9 mouse cellular contexts compared by ENCODE assay signal in the genomic region with DNA sequence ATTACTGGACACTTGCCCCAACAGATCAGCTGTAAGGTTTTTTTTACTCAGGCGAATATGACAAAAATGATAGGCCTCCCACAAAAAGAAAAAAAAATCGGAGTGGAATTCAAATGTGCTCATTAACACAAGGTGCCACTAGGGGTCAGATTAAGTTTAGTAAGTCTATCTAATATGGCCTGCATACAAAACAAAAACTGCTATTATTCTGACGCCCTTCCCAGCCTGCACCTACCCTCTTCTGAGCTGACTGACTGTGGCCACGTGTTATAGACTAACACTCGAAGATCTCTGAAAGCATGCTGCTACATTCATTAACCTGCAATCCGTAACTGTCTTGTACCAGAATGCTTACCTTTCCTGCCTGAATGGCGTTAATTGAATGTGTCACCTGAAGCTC.
DNase-seq lines count a peak whose midpoint lies in the region; ATAC-seq and TF ChIP-seq lines count a peak whose summit lies in the region.
"Had no signal": no experiment of that assay in that cellular context is flagged by ENCODE, and none has a peak within 500 bp of the region (broad histone marks: within the 10 kb centered on the region; RNA-seq: fewer than 3 reads in every experiment).

No protein-coding gene starts in this region.

- no peaks in the 10 kb centered on the region for H3K36me3 ChIP-seq in liver, postnatal 0 days (replicated peaks; ENCODE audit: insufficient read depth, low read length)
- H3K36me3 ChIP-seq in liver, embryonic 12.5 days: no peaks in the 10 kb centered on the region
- H3K36me3 ChIP-seq in hindbrain, embryonic 13.5 days: no peaks in the 10 kb centered on the region
- no peaks in the 10 kb centered on the region for H3K36me3 ChIP-seq in neural tube, embryonic 13.5 days
- H3K36me3 ChIP-seq: embryonic facial prominence, embryonic 15.5 days; limb, embryonic 15.5 days had no signal

- DNase-seq in liver, postnatal 0 days: no peak
- peak; percentile 34 for DNase-seq in Muller cell, postnatal 12 days (ENCODE audit: inconsistent ontology term)
- DNase-seq in right cerebral cortex, postnatal 4 days: no peak
- no peak for DNase-seq in urinary bladder, postnatal 25 days (ENCODE audit: low spot score)

- H3K27me3 ChIP-seq in liver, postnatal 0 days (ENCODE audit: insufficient read depth, low read length): no peaks in the 10 kb centered on the region
- no peaks in the 10 kb centered on the region for H3K27me3 ChIP-seq in liver, embryonic 12.5 days (replicated peaks)
- H3K27me3 ChIP-seq in hindbrain, embryonic 13.5 days: 0 out of 2 replicates have a peak, but pooled peaks cover 8% of the 10 kb centered on the region
- no peaks in the 10 kb centered on the region for H3K27me3 ChIP-seq in neural tube, embryonic 13.5 days
- H3K27me3 ChIP-seq: embryonic facial prominence, embryonic 15.5 days had no signal

- peak; percentile 38 for TF ChIP-seq CTCF in liver, postnatal 0 days (IDR thresholded peaks at IDR 0.05; ENCODE audit: low read depth)

- TF ChIP-seq EP300 in liver, postnatal 0 days (IDR thresholded peaks at IDR 0.05; ENCODE audit: low read depth): no peak

- no peak overlapping the region for H3K4me2 ChIP-seq in liver, postnatal 0 days (ENCODE audit: low read depth, low read length)
- H3K4me2 ChIP-seq in liver, embryonic 12.5 days: no peak overlapping the region
- peak overlapping the region; percentile 3; the same call in 1 of the 2 replicates for H3K4me2 ChIP-seq in hindbrain, embryonic 13.5 days
- H3K4me2 ChIP-seq in neural tube, embryonic 13.5 days: peak overlapping the region; percentile 24; the same call in 1 of the 2 replicates
- H3K4me2 ChIP-seq: embryonic facial prominence, embryonic 15.5 days; limb, embryonic 15.5 days had no signal

- 44% methylated on average over 7 of the region's 7 CpGs for WGBS in liver, postnatal 0 days (ENCODE audit: insufficient replicate concordance)
- WGBS in liver, embryonic 12.5 days (ENCODE audit: insufficient replicate concordance): 44% methylated on average over 7 of the region's 7 CpGs
- whole genome bisulfite sequencing in hindbrain, embryonic 13.5 days: 37% methylated on average over 7 of the region's 7 CpGs
- WGBS in neural tube, embryonic 13.5 days: 38% methylated on average over 7 of the region's 7 CpGs

- H3K4me1 ChIP-seq in liver, postnatal 0 days (ENCODE audit: insufficient read depth): no peaks in the 10 kb centered on the region
- H3K4me1 ChIP-seq in liver, embryonic 12.5 days: no peaks in the 10 kb centered on the region
- no peaks in the 10 kb centered on the region for H3K4me1 ChIP-seq in hindbrain, embryonic 13.5 days (replicated peaks)
- H3K4me1 ChIP-seq in neural tube, embryonic 13.5 days (replicated peaks): 0 out of 2 replicates have a peak, but pooled peaks cover 3% of the 10 kb centered on the region
- H3K4me1 ChIP-seq: embryonic facial prominence, embryonic 15.5 days had no signal

- no peak overlapping the region for H3K9ac ChIP-seq in liver, postnatal 0 days (replicated peaks)
- no peak overlapping the region for H3K9ac ChIP-seq in liver, embryonic 12.5 days
- H3K9ac ChIP-seq in hindbrain, embryonic 13.5 days: no peak overlapping the region
- no peak overlapping the region for H3K9ac ChIP-seq in neural tube, embryonic 13.5 days
- H3K9ac ChIP-seq: embryonic facial prominence, embryonic 15.5 days; limb, embryonic 15.5 days had no signal

- no peak for ATAC-seq in liver, postnatal 0 days
- ATAC-seq in liver, embryonic 12.5 days: no peak
- ATAC-seq in hindbrain, embryonic 13.5 days (ENCODE audit: low FRiP score): peak; percentile 83; the same call in 1 of the 2 replicates
- peak; percentile 73; the same call in 1 of the 2 replicates for ATAC-seq in neural tube, embryonic 13.5 days (ENCODE audit: low read depth)

- no peak overlapping the region for H3K4me3 ChIP-seq in liver, postnatal 0 days (ENCODE audit: low read depth, low read length)
- no peak overlapping the region for H3K4me3 ChIP-seq in liver, embryonic 12.5 days
- no peak overlapping the region for H3K4me3 ChIP-seq in hindbrain, embryonic 13.5 days
- no peak overlapping the region for H3K4me3 ChIP-seq in neural tube, embryonic 13.5 days
- H3K4me3 ChIP-seq: embryonic facial prominence, embryonic 15.5 days; limb, embryonic 15.5 days had no signal

- no peaks in the 10 kb centered on the region for H3K9me3 ChIP-seq in liver, postnatal 0 days (ENCODE audit: low read length)
- no peaks in the 10 kb centered on the region for H3K9me3 ChIP-seq in liver, embryonic 12.5 days (replicated peaks)
- no peaks in the 10 kb centered on the region for H3K9me3 ChIP-seq in hindbrain, embryonic 13.5 days
- no peaks in the 10 kb centered on the region for H3K9me3 ChIP-seq in neural tube, embryonic 13.5 days
- H3K9me3 ChIP-seq: embryonic facial prominence, embryonic 15.5 days; limb, embryonic 15.5 days had no signal

- no peak overlapping the region for H3K27ac ChIP-seq in liver, postnatal 0 days (ENCODE audit: low read depth)
- H3K27ac ChIP-seq in liver, embryonic 12.5 days: no peak overlapping the region
- no peak overlapping the region for H3K27ac ChIP-seq in hindbrain, embryonic 13.5 days
- no peak overlapping the region for H3K27ac ChIP-seq in neural tube, embryonic 13.5 days (replicated peaks)
- H3K27ac ChIP-seq: embryonic facial prominence, embryonic 15.5 days; limb, embryonic 15.5 days had no signal

Comparison
In these comparisons a context has a peak if more than half of its experiments do, and no peak if none do; other contexts are left out.
1. ATAC-seq: peak in hindbrain, embryonic 13.5 days (single experiment) and neural tube, embryonic 13.5 days (single experiment); none in liver, postnatal 0 days (single experiment) and liver, embryonic 12.5 days (single experiment).
2. H3K4me2 ChIP-seq: peak in hindbrain, embryonic 13.5 days (single experiment) and neural tube, embryonic 13.5 days (single experiment); none in liver, postnatal 0 days (single experiment) and liver, embryonic 12.5 days (single experiment).